Mouse (Mus musculus): ENCODE measurements around the gene Zfp618.

Zfp618 gene

DNA sequence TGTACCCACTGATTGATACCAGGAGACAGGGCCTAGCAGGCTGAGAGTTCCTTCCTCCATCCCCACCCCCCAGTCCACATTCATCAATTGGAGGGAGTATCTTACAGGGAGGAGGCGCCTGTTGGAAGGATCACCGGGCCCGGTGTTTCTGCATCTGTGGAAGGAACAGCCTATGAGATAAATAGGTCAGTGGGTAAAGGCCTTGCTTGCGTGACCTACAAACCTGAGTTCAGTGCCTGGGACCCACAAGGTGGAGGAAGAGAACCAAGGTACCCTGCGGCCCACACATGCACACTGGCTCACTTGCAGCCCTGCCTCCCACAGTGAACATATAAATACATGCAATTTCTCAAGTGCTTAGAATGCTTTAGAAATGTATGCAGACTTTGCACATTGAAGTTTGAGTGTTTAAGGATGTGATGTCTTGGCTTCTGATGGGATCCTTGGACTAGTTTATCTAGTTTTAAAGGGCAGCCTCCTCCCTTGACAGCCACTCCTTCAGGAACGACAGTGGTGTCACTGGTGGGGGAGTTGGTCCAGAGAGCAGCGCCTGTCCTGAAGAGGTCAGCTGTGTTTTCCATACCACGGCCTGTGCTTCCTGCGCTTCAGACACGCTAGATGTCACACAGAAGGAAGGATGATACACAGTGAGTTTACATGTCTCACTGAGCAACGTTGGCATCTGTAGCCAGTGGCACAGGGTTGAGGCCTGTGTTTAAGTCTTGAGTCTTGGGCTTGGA is 35.1 kb downstream of the Zfp618 start:
- Histone ChIP-seq H3K27me3 (ENCODE audit: insufficient read depth, low read length) (no peaks in the 10 kb centered on the region), H3K36me3 (ENCODE audit: insufficient read depth, low read length) (no peaks in the 10 kb centered on the region), H3K4me3 (replicated peaks; ENCODE audit: low read length) (no peak overlapping the region), H3K9me3 (ENCODE audit: low read length) (no peaks in the 10 kb centered on the region), H3K4me1 (replicated peaks; ENCODE audit: low read depth, low read length) (no peaks in the 10 kb centered on the region)
- no peak for TF ChIP-seq NANOG (IDR thresholded peaks at IDR 0.05; ENCODE audit: borderline replicate concordance, low read length)
- TF ChIP-seq CTCF (conservative IDR thresholded peaks at IDR 0.05; ENCODE audit: low read length) = no peak
- TF ChIP-seq POU5F1 (IDR thresholded peaks at IDR 0.05; ENCODE audit: borderline replicate concordance, low read length) = no peak

DNA sequence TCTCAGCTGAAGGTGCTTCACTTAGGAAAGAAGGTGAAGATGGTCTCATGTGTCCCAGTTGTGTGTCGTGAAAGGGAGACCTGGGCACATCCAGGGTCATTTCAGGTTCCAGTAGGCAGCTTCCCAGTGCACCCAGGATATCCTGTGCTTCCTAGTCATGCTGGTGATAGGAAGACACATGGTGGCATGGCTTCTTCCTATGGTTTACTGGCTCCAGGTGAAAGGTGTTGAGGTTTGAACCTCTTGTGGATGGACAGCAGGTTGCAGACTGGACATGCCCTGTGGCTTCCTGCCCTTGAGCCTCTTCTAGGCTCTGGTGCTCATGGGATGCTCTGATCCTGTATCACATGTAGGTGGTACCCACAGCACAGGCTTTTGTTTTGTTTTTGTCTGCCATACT is 37.0 kb downstream of the Zfp618 start:
- Histone ChIP-seq H3K4me3 (replicated peaks; ENCODE audit: low read length) (no peak overlapping the region), H3K36me3 (ENCODE audit: insufficient read depth, low read length) (no peaks in the 10 kb centered on the region), H3K9me3 (ENCODE audit: low read length) (no peaks in the 10 kb centered on the region), H3K4me1 (replicated peaks; ENCODE audit: low read depth, low read length) (no peaks in the 10 kb centered on the region), H3K27me3 (ENCODE audit: insufficient read depth, low read length) (no peaks in the 10 kb centered on the region)
- TF ChIP-seq NANOG (IDR thresholded peaks at IDR 0.05; ENCODE audit: borderline replicate concordance, low read length) = no peak
- TF ChIP-seq CTCF (conservative IDR thresholded peaks at IDR 0.05; ENCODE audit: low read length) = no peak
- TF ChIP-seq POU5F1 (IDR thresholded peaks at IDR 0.05; ENCODE audit: borderline replicate concordance, low read length) = no peak

DNA sequence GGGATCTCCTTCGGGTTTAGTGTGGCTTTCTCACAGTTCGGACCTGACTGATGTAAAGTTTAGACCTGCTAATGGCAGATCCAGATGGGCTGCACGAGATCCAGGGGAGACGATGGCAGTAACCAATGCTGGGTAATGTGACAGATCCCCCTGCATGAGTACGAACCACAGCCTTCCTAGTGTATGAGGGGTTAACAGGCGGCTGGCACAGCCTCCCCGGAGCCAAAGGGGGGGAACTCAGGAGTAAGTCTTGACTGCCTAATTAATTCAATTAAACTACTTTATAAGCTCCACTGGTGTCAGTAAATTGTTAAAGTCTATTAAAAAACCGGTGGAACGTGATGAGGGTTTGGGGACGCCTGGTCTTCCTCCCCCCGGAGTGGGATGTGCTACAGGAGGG is 39.1 kb downstream of the Zfp618 start:
- no peaks in the 10 kb centered on the region for H3K9me3 ChIP-seq (ENCODE audit: low read length)
- H3K27me3 ChIP-seq (ENCODE audit: insufficient read depth, low read length) = no peaks in the 10 kb centered on the region
- no peaks in the 10 kb centered on the region for H3K4me1 ChIP-seq (replicated peaks; ENCODE audit: low read depth, low read length)
- no peaks in the 10 kb centered on the region for H3K36me3 ChIP-seq (ENCODE audit: insufficient read depth, low read length)
- TF ChIP-seq POU5F1 (IDR thresholded peaks at IDR 0.05; ENCODE audit: borderline replicate concordance, low read length) (no peak), CTCF (conservative IDR thresholded peaks at IDR 0.05; ENCODE audit: low read length) (no peak), NANOG (IDR thresholded peaks at IDR 0.05; ENCODE audit: borderline replicate concordance, low read length) (no peak)
- no peak overlapping the region for H3K4me3 ChIP-seq (replicated peaks; ENCODE audit: low read length)

DNA sequence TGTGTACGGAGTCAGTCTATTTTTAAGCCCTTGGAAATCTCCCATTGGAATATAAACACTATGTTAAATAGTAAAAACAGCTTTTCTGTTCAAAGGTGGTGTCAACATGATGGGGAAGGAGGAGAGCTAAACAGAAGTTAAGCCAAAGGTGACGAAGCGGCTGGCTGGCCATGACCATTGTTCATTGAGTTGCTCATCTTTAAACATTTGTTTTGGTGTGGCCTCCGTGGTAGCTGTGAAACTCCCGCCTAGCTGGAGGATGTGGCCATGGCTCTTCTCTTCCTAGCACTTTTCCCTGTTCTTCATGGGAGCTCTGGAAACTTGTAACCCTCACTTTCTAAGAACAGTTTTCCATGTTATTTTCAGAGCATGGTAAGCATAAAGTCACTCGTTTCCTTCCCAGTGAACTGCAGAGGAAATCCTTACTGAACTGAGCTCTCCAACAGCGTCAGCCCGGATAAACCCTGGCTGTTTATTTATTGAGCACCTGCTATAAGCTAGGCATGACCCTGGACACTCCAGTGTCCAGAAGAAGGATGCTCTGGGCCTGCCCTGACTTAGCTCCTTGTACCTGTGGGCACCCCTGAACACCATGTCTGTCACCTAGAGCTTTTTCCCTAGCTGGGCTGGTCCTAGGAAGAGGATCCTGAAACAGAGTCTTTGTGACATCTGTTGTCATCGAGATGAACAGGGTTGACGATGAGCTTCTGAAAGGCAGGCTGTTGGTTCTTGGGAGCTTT is 40.2 kb downstream of the Zfp618 start:
- Histone ChIP-seq H3K4me3 (replicated peaks; ENCODE audit: low read length) (no peak overlapping the region), H3K27me3 (ENCODE audit: insufficient read depth, low read length) (no peaks in the 10 kb centered on the region), H3K9me3 (ENCODE audit: low read length) (no peaks in the 10 kb centered on the region), H3K4me1 (replicated peaks; ENCODE audit: low read depth, low read length) (no peaks in the 10 kb centered on the region), H3K36me3 (ENCODE audit: insufficient read depth, low read length) (no peaks in the 10 kb centered on the region)
- TF ChIP-seq POU5F1 (IDR thresholded peaks at IDR 0.05; ENCODE audit: borderline replicate concordance, low read length) = no peak
- TF ChIP-seq CTCF (conservative IDR thresholded peaks at IDR 0.05; ENCODE audit: low read length) = no peak
- TF ChIP-seq NANOG (IDR thresholded peaks at IDR 0.05; ENCODE audit: borderline replicate concordance, low read length) = no peak

DNA sequence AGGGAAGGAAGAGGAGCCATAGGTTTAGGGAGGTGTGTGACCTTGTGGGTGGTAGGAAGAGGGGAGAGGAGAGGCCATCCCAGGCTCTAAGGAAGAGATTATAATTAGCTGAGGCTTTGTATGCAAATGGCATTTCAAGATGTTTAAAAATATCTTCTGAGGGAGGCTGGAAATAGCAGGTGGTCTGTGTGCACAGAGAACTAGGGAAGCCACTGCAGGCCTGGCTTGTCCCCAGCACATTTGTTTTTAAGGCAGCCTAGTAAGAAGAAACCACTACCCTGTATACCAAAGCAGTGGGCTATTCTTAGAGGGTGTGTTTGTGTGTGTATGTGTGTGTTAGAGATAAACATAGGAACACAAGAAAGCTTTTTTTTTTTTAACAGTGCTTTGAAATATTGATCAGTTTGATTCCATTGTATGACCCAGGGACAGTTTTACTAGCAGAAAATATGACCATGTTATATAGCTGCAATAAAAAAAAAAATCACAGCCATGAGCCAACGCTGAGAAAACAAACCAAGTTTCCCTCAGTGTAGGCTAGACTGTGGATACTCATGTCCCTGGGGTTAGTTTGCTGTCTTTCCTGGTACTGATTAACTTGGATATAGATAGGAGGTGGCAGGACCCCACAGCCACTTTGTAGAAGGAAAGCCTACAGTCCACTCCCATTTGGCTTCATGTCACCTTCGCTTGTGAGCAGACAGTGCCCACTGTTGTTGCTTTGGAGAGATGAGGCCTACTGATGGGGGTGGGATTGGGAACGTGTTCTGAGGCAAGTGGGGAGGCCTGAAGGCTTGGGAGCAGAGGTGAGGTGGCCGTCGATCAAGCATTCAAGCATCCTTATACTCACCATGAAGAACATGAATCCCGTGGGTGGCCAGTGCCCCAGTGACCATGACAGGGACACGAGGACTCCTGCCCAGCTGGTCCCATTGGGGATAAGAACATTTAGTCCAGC is 41.1 kb downstream of the Zfp618 start:
- Histone ChIP-seq H3K27me3 (ENCODE audit: insufficient read depth, low read length) (no peaks in the 10 kb centered on the region), H3K9me3 (ENCODE audit: low read length) (no peaks in the 10 kb centered on the region), H3K4me3 (replicated peaks; ENCODE audit: low read length) (no peak overlapping the region), H3K36me3 (ENCODE audit: insufficient read depth, low read length) (no peaks in the 10 kb centered on the region), H3K4me1 (replicated peaks; ENCODE audit: low read depth, low read length) (no peaks in the 10 kb centered on the region)
- TF ChIP-seq NANOG (IDR thresholded peaks at IDR 0.05; ENCODE audit: borderline replicate concordance, low read length) (no peak), POU5F1 (IDR thresholded peaks at IDR 0.05; ENCODE audit: borderline replicate concordance, low read length) (no peak), CTCF (conservative IDR thresholded peaks at IDR 0.05; ENCODE audit: low read length) (no peak)

DNA sequence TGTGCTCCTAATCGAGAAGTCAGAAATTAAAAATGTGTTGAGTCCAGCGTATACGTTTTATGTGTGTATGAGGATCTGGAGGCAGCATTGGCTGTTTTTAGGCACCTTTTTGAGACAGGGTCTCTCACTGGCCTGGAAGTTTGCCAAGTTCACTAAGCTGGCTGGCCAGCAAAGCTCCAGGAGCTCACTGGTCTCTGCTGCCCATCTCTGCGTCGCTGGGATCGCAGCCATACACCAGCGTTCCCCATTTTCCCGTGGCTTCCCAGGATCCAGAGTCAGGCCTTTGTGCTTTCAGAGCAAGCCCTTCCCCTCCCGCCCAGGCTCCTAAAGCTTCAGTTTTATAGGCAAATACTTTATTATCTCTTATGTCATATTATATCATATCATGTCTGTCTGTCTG is 42.8 kb downstream of the Zfp618 start:
- Histone ChIP-seq H3K27me3 (ENCODE audit: insufficient read depth, low read length) (no peaks in the 10 kb centered on the region), H3K4me1 (replicated peaks; ENCODE audit: low read depth, low read length) (no peaks in the 10 kb centered on the region), H3K36me3 (ENCODE audit: insufficient read depth, low read length) (no peaks in the 10 kb centered on the region), H3K9me3 (ENCODE audit: low read length) (peaks cover under 1% of the 10 kb centered on the region; the same call in 1 of the 2 replicates), H3K4me3 (replicated peaks; ENCODE audit: low read length) (no peak overlapping the region)
- TF ChIP-seq POU5F1 (IDR thresholded peaks at IDR 0.05; ENCODE audit: borderline replicate concordance, low read length) = no peak
- no peak for TF ChIP-seq NANOG (IDR thresholded peaks at IDR 0.05; ENCODE audit: borderline replicate concordance, low read length)
- no peak for TF ChIP-seq CTCF (conservative IDR thresholded peaks at IDR 0.05; ENCODE audit: low read length)

DNA sequence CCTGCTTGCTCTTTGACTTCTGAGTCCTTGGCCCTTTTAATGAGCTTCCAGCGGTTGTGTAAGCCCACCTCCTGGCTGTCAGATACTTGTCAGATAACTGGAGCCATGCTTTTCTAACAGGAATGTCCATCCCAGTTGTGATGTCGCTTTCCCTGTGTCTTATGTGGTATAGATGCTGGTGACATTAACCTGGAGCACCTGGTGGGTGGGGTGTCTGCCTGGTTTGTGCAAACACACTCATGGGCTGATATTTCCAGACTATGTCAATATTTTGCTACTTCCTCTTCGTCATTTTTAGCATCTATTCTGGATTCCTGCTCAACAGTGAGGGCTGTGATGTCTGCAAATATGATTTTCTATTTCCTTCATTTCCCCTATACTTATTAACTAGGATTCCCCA is 43.4 kb downstream of the Zfp618 start:
- no peak for TF ChIP-seq NANOG (IDR thresholded peaks at IDR 0.05; ENCODE audit: borderline replicate concordance, low read length)
- TF ChIP-seq CTCF (conservative IDR thresholded peaks at IDR 0.05; ENCODE audit: low read length) = no peak
- no peak for TF ChIP-seq POU5F1 (IDR thresholded peaks at IDR 0.05; ENCODE audit: borderline replicate concordance, low read length)
- Histone ChIP-seq H3K9me3 (ENCODE audit: low read length) (peaks cover 5% of the 10 kb centered on the region; the same call in 1 of the 2 replicates), H3K4me3 (replicated peaks; ENCODE audit: low read length) (no peak overlapping the region), H3K4me1 (replicated peaks; ENCODE audit: low read depth, low read length) (no peaks in the 10 kb centered on the region), H3K36me3 (ENCODE audit: insufficient read depth, low read length) (no peaks in the 10 kb centered on the region), H3K27me3 (ENCODE audit: insufficient read depth, low read length) (no peaks in the 10 kb centered on the region)

DNA sequence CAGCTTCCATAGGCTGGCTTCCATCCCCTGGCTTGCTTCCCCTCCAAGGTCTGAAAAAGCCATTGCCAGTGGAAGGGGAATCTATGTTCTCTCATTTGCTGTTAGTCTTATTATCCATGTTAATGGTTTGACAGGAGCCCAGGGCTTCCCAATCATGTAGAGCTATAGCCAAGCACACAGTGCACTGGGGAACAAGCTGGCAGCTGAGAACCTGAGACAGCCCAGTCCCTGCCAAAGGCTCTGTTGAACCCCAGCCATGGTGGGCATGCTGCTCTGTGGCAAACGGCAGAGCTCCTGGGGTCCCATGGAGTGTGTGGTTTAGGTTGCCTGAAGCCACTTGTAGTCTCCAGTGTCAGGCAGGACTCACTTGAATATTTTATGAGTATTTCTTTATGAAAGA is 44.4 kb downstream of the Zfp618 start:
- H3K4me1 ChIP-seq (replicated peaks; ENCODE audit: low read depth, low read length) = no peaks in the 10 kb centered on the region
- TF ChIP-seq POU5F1 (IDR thresholded peaks at IDR 0.05; ENCODE audit: borderline replicate concordance, low read length) (no peak), NANOG (IDR thresholded peaks at IDR 0.05; ENCODE audit: borderline replicate concordance, low read length) (no peak), CTCF (conservative IDR thresholded peaks at IDR 0.05; ENCODE audit: low read length) (no peak)
- H3K4me3 ChIP-seq (replicated peaks; ENCODE audit: low read length) = no peak overlapping the region
- no peaks in the 10 kb centered on the region for H3K27me3 ChIP-seq (ENCODE audit: insufficient read depth, low read length)
- H3K9me3 ChIP-seq (ENCODE audit: low read length) = peaks cover 5% of the 10 kb centered on the region; the same call in 1 of the 2 replicates
- H3K36me3 ChIP-seq (ENCODE audit: insufficient read depth, low read length) = no peaks in the 10 kb centered on the region
